Mouse (Mus musculus) heart, embryonic 14.5 days (tissue): Measurements from ENCODE around the gene Nr1d2. TPM values are rescaled to one million over a fixed set of nuclear protein-coding genes. Genes with fewer than 3 reads are reported as not detected.

Experiments
- ATAC-seq: fragments of 200-750 bp; cut with Nextera tagmentation; 2 replicates; pipeline ENCODE4 v1.8.0; 2017; ENCODE audit warnings: low read depth, moderate TSS enrichment; ENCODE audit not compliant: insufficient number of reproducible peaks, insufficient read depth, low FRiP score
- H3K27ac ChIP-seq, 2 experiments: fragments of 200-500 bp in 1 of 2; fragments of 300-500 bp in 1 of 2; sonication (generic) in 1 of 2; replicated peaks in 1 of 2; 2 replicates each; pipeline ENCODE4 v1.5.1; 2012 to 2014; ENCODE audit warnings: low read depth in 2 of 2, low read length in 2 of 2, control low read depth in 1 of 2, mild to moderate bottlenecking in 1 of 2, mixed read lengths in 1 of 2; ENCODE audit not compliant: control insufficient read depth in 1 of 2, insufficient read depth in 1 of 2
- H3K27me3 ChIP-seq: fragments of 300-500 bp; sonication (generic); 2 replicates; pipeline ENCODE4 v1.6.1; 2014; ENCODE audit warnings: mild to moderate bottlenecking, low read length, control low read depth; ENCODE audit not compliant: control insufficient read depth, insufficient read depth
- H3K36me3 ChIP-seq: fragments of 300-500 bp; sonication (generic); 2 replicates; pipeline ENCODE4 v1.6.1; 2014; ENCODE audit warnings: mild to moderate bottlenecking, control low read depth, low read length, mixed read lengths; ENCODE audit not compliant: control insufficient read depth, insufficient read depth
- H3K4me1 ChIP-seq, 2 experiments: fragments of 200-500 bp in 1 of 2; fragments of 300-500 bp in 1 of 2; sonication (generic) in 1 of 2; 2 replicates each; pipeline ENCODE4 v1.6.1; 2012 to 2014; ENCODE audit warnings: low read length in 2 of 2, control low read depth in 1 of 2, mixed read lengths in 1 of 2; ENCODE audit not compliant: control insufficient read depth in 2 of 2, insufficient read depth in 2 of 2
- H3K4me2 ChIP-seq: fragments of 300-500 bp; sonication (generic); 2 replicates; pipeline ENCODE4 v1.6.1; 2014; ENCODE audit warnings: mild to moderate bottlenecking, low read length
- H3K4me3 ChIP-seq, 2 experiments: fragments of 200-500 bp in 1 of 2; fragments of 300-500 bp in 1 of 2; sonication (generic) in 1 of 2; 2 replicates each; pipeline ENCODE4 v1.5.1; 2012 to 2014; ENCODE audit warnings: low read length in 2 of 2, mild to moderate bottlenecking in 2 of 2, control low read depth in 1 of 2, low read depth in 1 of 2, moderate library complexity in 1 of 2; ENCODE audit not compliant: control insufficient read depth in 1 of 2, insufficient read depth in 1 of 2
- H3K9ac ChIP-seq: fragments of 300-500 bp; sonication (generic); 2 replicates; pipeline ENCODE4 v1.6.1; 2014; ENCODE audit warnings: mild to moderate bottlenecking, low read length
- H3K9me3 ChIP-seq: fragments of 300-500 bp; sonication (generic); 2 replicates; pipeline ENCODE4 v1.6.1; 2016; ENCODE audit warnings: low read length, control low read depth; ENCODE audit not compliant: control insufficient read depth
- WGBS: fragments of 180-500 bp; shearing (Covaris S2); extraction: QIAGEN DNeasy Blood & Tissue Kit; methylation state at CpG from one replicate; pipeline ENCODE4 v1.1.7; 2014; 5-methylcytosine and 5-hydroxymethylcytosine counted together
- polyA plus RNA-seq: library from polyadenylated mRNA; unstranded; fragments of >200 nt; fragmentation: Nextera tagmentation; extraction: Ambion mirVana; gene quantifications from 2 replicates; pipeline ENCODE4 v1.2.1, GENCODE M21; 2014

Nr1d2 gene
- 17.1 and 17.6 TPM in 2 replicates for polyA plus RNA-seq

GRCm38 (mm10) chr14:18238750-18239731, at the start of gene Nr1d2:
Gene Nr1d2 (minus strand): TSS chr14:18239127.
- Histone ChIP-seq H3K4me2 (peak within 1 kb of the TSS; percentile 76), H3K4me1 (peaks cover 0 to 11% of the 10 kb centered on the region in 2 experiments; a peak in 3 of 4 replicates), H3K9me3 (no peaks in the 10 kb centered on the region), H3K4me3 (peak within 1 kb of the TSS; percentile 83 to 86), H3K9ac (peak within 1 kb of the TSS; percentile 83), H3K27me3 (no peaks in the 10 kb centered on the region), H3K36me3 (no peaks in the 10 kb centered on the region), H3K27ac (peak within 1 kb of the TSS; percentile 96)
- under 1% methylated on average over 37 of the region's 66 CpGs for WGBS
- peak; percentile 96 for ATAC-seq

- Histone ChIP-seq H3K9ac (no peak overlapping the region), H3K4me2 (no peak overlapping the region), H3K36me3 (peaks cover 14% of the 10 kb centered on the region; the same call in 1 of the 2 replicates), H3K27ac (peak overlapping the region in 1 of 2 experiments; percentile 7; a peak in 2 of 4 replicates), H3K27me3 (no peaks in the 10 kb centered on the region), H3K4me3 (no peak overlapping the region), H3K9me3 (no peaks in the 10 kb centered on the region), H3K4me1 (peaks cover 3 to 7% of the 10 kb centered on the region in 2 experiments; a peak in 3 of 4 replicates)
- ATAC-seq: no peak
- 57% methylated on average over 2 of the region's 2 CpGs for WGBS
Observed at GRCm38 (mm10) chr14:18287391-18287790, 48.5 kb upstream of the Nr1d2 start.

- Histone ChIP-seq H3K9ac (no peak overlapping the region), H3K4me1 (peaks cover 3 to 7% of the 10 kb centered on the region in 2 experiments; a peak in 3 of 4 replicates), H3K4me2 (no peak overlapping the region), H3K9me3 (no peaks in the 10 kb centered on the region), H3K27me3 (no peaks in the 10 kb centered on the region), H3K4me3 (no peak overlapping the region), H3K36me3 (peaks cover 23% of the 10 kb centered on the region; the same call in 1 of the 2 replicates), H3K27ac (no peak overlapping the region)
- no peak for ATAC-seq
- WGBS: 78% methylated on average over 2 of the region's 2 CpGs
Observed at GRCm38 (mm10) chr14:18286441-18286840, 47.5 kb upstream of the Nr1d2 start.

- Histone ChIP-seq H3K27me3 (no peaks in the 10 kb centered on the region), H3K36me3 (peaks cover 29% of the 10 kb centered on the region), H3K4me3 (no peak overlapping the region), H3K27ac (no peak overlapping the region), H3K4me2 (no peak overlapping the region), H3K9ac (no peak overlapping the region), H3K4me1 (peaks cover 3 to 7% of the 10 kb centered on the region in 2 experiments; a peak in 3 of 4 replicates), H3K9me3 (no peaks in the 10 kb centered on the region)
- no peak for ATAC-seq
- WGBS: 94% methylated on average over 3 of the region's 3 CpGs
Observed at GRCm38 (mm10) chr14:18285476-18285875, 46.5 kb upstream of the Nr1d2 start.

- peaks cover 3 to 7% of the 10 kb centered on the region in 2 experiments; a peak in 3 of 4 replicates for H3K4me1 ChIP-seq
- no peaks in the 10 kb centered on the region for H3K9me3 ChIP-seq
- WGBS: 86% methylated on average over 2 of the region's 2 CpGs
- no peak overlapping the region for H3K4me2 ChIP-seq
- no peak for ATAC-seq
- H3K9ac ChIP-seq: no peak overlapping the region
- H3K36me3 ChIP-seq: peaks cover 38% of the 10 kb centered on the region
- H3K4me3 ChIP-seq: no peak overlapping the region
- no peak overlapping the region for H3K27ac ChIP-seq
- no peaks in the 10 kb centered on the region for H3K27me3 ChIP-seq
Observed at GRCm38 (mm10) chr14:18284581-18284980, 45.7 kb upstream of the Nr1d2 start.

GRCm38 (mm10) chr14:18280375-18280774, 41.4 kb upstream of the Nr1d2 start:
- H3K4me1 ChIP-seq: no peaks in the 10 kb centered on the region
- no peaks in the 10 kb centered on the region for H3K27me3 ChIP-seq
- no peak overlapping the region for H3K4me3 ChIP-seq
- H3K9ac ChIP-seq: no peak overlapping the region
- no peak for ATAC-seq
- 86% methylated on average over 5 of the region's 5 CpGs for WGBS
- H3K9me3 ChIP-seq: 0 out of 2 replicates have a peak, but pooled peaks cover 3% of the 10 kb centered on the region
- H3K36me3 ChIP-seq: peaks cover 63% of the 10 kb centered on the region
- H3K27ac ChIP-seq: no peak overlapping the region
- H3K4me2 ChIP-seq: no peak overlapping the region

- Histone ChIP-seq H3K4me3 (no peak overlapping the region), H3K9ac (no peak overlapping the region), H3K4me2 (no peak overlapping the region), H3K27me3 (no peaks in the 10 kb centered on the region), H3K4me1 (peaks cover 0 to 9% of the 10 kb centered on the region in 2 experiments; a peak in 1 of 4 replicates), H3K27ac (no peak overlapping the region), H3K36me3 (peaks cover 26% of the 10 kb centered on the region), H3K9me3 (0 out of 2 replicates have a peak, but pooled peaks cover 3% of the 10 kb centered on the region)
- no peak for ATAC-seq
- WGBS: 77% methylated on average over 1 of the region's 1 CpGs
Observed at GRCm38 (mm10) chr14:18274526-18274925, 35.6 kb upstream of the Nr1d2 start.
